Mouse (Mus musculus): Measurements from ENCODE around the gene Gm10647.
"Not testable (repeated sequence)": the region's sequence is repeated elsewhere in the genome, so short reads cannot be mapped to it uniquely, and the experiment has no call there.

Gm10647 gene

GRCm38 (mm10) chr9:66822255-66822654 lies 25.4 kb downstream of the Gm10647 start:
- H3K36me3 ChIP-seq (ENCODE audit: control insufficient read depth, insufficient read depth, low read length, poor library complexity, severe bottlenecking); H3K27me3 ChIP-seq (ENCODE audit: control insufficient read depth, insufficient read depth, low read length, poor library complexity, severe bottlenecking); DNase-seq (ENCODE audit: low read depth, low spot score): not testable (repeated sequence)

- peak; percentile 77 for DNase-seq (ENCODE audit: low read depth, low spot score)
- no peaks in the 10 kb centered on the region for H3K36me3 ChIP-seq (ENCODE audit: control insufficient read depth, insufficient read depth, low read length, poor library complexity, severe bottlenecking)
- H3K27me3 ChIP-seq (ENCODE audit: control insufficient read depth, insufficient read depth, low read length, poor library complexity, severe bottlenecking) = no peaks in the 10 kb centered on the region
These were observed 29.2 kb downstream of the Gm10647 start for GRCm38 (mm10) chr9:66825990-66826389.

- Histone ChIP-seq H3K36me3 (ENCODE audit: control insufficient read depth, insufficient read depth, low read length, poor library complexity, severe bottlenecking) (no peaks in the 10 kb centered on the region), H3K27me3 (ENCODE audit: control insufficient read depth, insufficient read depth, low read length, poor library complexity, severe bottlenecking) (no peaks in the 10 kb centered on the region)
- DNase-seq (ENCODE audit: low read depth, low spot score) = no peak
These were observed 35.6 kb downstream of the Gm10647 start for GRCm38 (mm10) chr9:66832366-66832908.

- peak; percentile 16 for DNase-seq (ENCODE audit: low read depth, low spot score)
- Histone ChIP-seq H3K27me3 (ENCODE audit: control insufficient read depth, insufficient read depth, low read length, poor library complexity, severe bottlenecking) (no peaks in the 10 kb centered on the region), H3K36me3 (ENCODE audit: control insufficient read depth, insufficient read depth, low read length, poor library complexity, severe bottlenecking) (no peaks in the 10 kb centered on the region)
These were observed 37.0 kb downstream of the Gm10647 start for GRCm38 (mm10) chr9:66833851-66834250.

GRCm38 (mm10) chr9:66834318-66835096 lies 37.7 kb downstream of the Gm10647 start, which contains the start of gene Aph1c:
Gene Aph1c, minus strand, starts transcription at chr9:66834726.
- DNase-seq (ENCODE audit: low read depth, low spot score) = peak; percentile 99
- no peaks in the 10 kb centered on the region for H3K36me3 ChIP-seq (ENCODE audit: control insufficient read depth, insufficient read depth, low read length, poor library complexity, severe bottlenecking)
- no peaks in the 10 kb centered on the region for H3K27me3 ChIP-seq (ENCODE audit: control insufficient read depth, insufficient read depth, low read length, poor library complexity, severe bottlenecking)

GRCm38 (mm10) chr9:66835097-66835480 lies 38.2 kb downstream of the Gm10647 start:
- Histone ChIP-seq H3K36me3 (ENCODE audit: control insufficient read depth, insufficient read depth, low read length, poor library complexity, severe bottlenecking) (no peaks in the 10 kb centered on the region), H3K27me3 (ENCODE audit: control insufficient read depth, insufficient read depth, low read length, poor library complexity, severe bottlenecking) (no peaks in the 10 kb centered on the region)
- DNase-seq (ENCODE audit: low read depth, low spot score) = no peak

GRCm38 (mm10) chr9:66846822-66847221 lies 50.0 kb downstream of the Gm10647 start:
- Histone ChIP-seq H3K36me3 (ENCODE audit: control insufficient read depth, insufficient read depth, low read length, poor library complexity, severe bottlenecking) (peaks cover 6% of the 10 kb centered on the region; the same call in 1 of the 2 replicates), H3K27me3 (ENCODE audit: control insufficient read depth, insufficient read depth, low read length, poor library complexity, severe bottlenecking) (no peaks in the 10 kb centered on the region)
- no peak for DNase-seq (ENCODE audit: low read depth, low spot score)

Data from splenic B cell, adult 2 months (primary cell).